Mouse (Mus musculus) E14TG2a.4 (cell line): ENCODE results near the gene Fstl4.

Experiments
- CTCF ChIP-seq: conservative IDR thresholded peaks from 2 replicates; pipeline ENCODE4 v1.5.1; 2014; ENCODE audit warnings: low read length
- NANOG ChIP-seq: IDR thresholded peaks from 2 replicates; pipeline ENCODE4 v1.6.1; 2014; ENCODE audit warnings: borderline replicate concordance, low read length, mixed read lengths

DNA sequence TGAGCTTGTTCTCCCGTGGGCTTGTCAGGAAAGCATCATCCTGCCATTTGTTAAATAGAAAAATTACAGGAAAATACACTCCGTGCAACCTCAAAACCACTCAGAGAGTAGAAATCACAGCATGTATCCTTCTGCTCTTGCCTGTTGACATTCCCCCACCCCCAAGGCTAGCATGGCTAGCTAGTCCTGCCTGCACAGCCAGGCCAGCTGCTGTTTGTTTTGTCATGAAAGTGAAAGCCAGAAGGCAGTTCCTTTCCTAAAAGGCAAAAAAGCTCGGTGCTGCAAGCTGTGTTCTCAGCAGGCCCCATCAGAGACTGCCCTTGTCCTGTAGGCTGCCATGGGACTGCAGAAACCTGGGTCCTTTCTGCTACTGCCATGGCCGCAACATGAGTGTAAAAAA, 418.4 kb downstream of the Fstl4 start:
- TF ChIP-seq CTCF = no peak
- TF ChIP-seq NANOG = no peak
